Mouse (Mus musculus) forebrain, embryonic 16.5 days (tissue): ENCODE data around the gene Nyap1. TPM values are rescaled to one million over a fixed set of nuclear protein-coding genes. Genes with fewer than 3 reads are reported as not detected.

Experiments
- ATAC-seq: fragments of 200-750 bp; cut with Nextera tagmentation; 2 replicates; pipeline ENCODE4 v1.8.0; 2017; ENCODE audit warnings: mild to moderate bottlenecking, moderate library complexity
- H3K27ac ChIP-seq: fragments of 300-500 bp; sonication (generic); 2 replicates; pipeline ENCODE4 v1.5.1; 2014; ENCODE audit warnings: low read length, control low read depth
- H3K27me3 ChIP-seq: fragments of 300-500 bp; sonication (generic); replicated peaks from 2 replicates; pipeline ENCODE4 v1.6.1; 2014; ENCODE audit warnings: low read length; ENCODE audit not compliant: control insufficient read depth, insufficient read depth
- H3K36me3 ChIP-seq: fragments of 300-500 bp; sonication (generic); 2 replicates; pipeline ENCODE4 v1.6.1; 2014; ENCODE audit not compliant: control insufficient read depth, insufficient read depth
- H3K4me1 ChIP-seq: fragments of 300-500 bp; sonication (generic); replicated peaks from 2 replicates; pipeline ENCODE4 v1.6.1; 2014; ENCODE audit warnings: low read length; ENCODE audit not compliant: control insufficient read depth, insufficient read depth
- H3K4me2 ChIP-seq: fragments of 300-500 bp; sonication (generic); 2 replicates; pipeline ENCODE4 v1.6.1; 2014; ENCODE audit warnings: mild to moderate bottlenecking, low read length, control low read depth
- H3K4me3 ChIP-seq: fragments of 300-500 bp; sonication (generic); replicated peaks from 2 replicates; pipeline ENCODE4 v1.5.1; 2014; ENCODE audit warnings: mild to moderate bottlenecking, low read length, control low read depth
- H3K9ac ChIP-seq: fragments of 300-500 bp; sonication (generic); replicated peaks from 2 replicates; pipeline ENCODE4 v1.6.1; 2014; ENCODE audit warnings: low read depth, low read length, control low read depth
- H3K9me3 ChIP-seq: fragments of 300-500 bp; sonication (generic); 2 replicates; pipeline ENCODE4 v1.6.1; 2016; ENCODE audit warnings: low read length; ENCODE audit not compliant: control insufficient read depth
- WGBS: fragments of 180-500 bp; shearing (Covaris S2); extraction: QIAGEN DNeasy Blood & Tissue Kit; methylation state at CpG from one replicate; pipeline ENCODE4 v1.1.7; 2014; 5-methylcytosine and 5-hydroxymethylcytosine counted together
- polyA plus RNA-seq: library from polyadenylated mRNA; unstranded; fragments of >200 nt; fragmentation: Nextera tagmentation; extraction: Ambion mirVana; gene quantifications from 2 replicates; pipeline ENCODE4 v1.2.1, GENCODE M21; 2015

Nyap1 gene
- polyA plus RNA-seq, 1 experiment from 2014 or later = 59.8 TPM

- H3K4me1 ChIP-seq = peaks cover 42% of the 10 kb centered on the region
- H3K9ac ChIP-seq = peak overlapping the region; percentile 78
- under 1% methylated on average over 16 of the region's 16 CpGs for WGBS
- H3K36me3 ChIP-seq = peaks cover 3% of the 10 kb centered on the region
- H3K9me3 ChIP-seq = no peaks in the 10 kb centered on the region
- no peak for ATAC-seq
- H3K27me3 ChIP-seq = no peaks in the 10 kb centered on the region
- H3K27ac ChIP-seq = peak overlapping the region; percentile 93
- H3K4me3 ChIP-seq = peak overlapping the region; percentile 66
- H3K4me2 ChIP-seq = peak overlapping the region; percentile 99
Measured at GRCm38 (mm10) chr5:137746851-137747325, 5.5 kb upstream of the Nyap1 start.

GRCm38 (mm10) chr5:137746282-137746850, 5.0 kb upstream of the Nyap1 start:
- peak overlapping the region; percentile 66 for H3K4me3 ChIP-seq
- peak overlapping the region; percentile 78 for H3K9ac ChIP-seq
- WGBS = 0% methylated on average over 20 of the region's 20 CpGs
- H3K9me3 ChIP-seq = no peaks in the 10 kb centered on the region
- peaks cover 48% of the 10 kb centered on the region for H3K4me1 ChIP-seq
- H3K36me3 ChIP-seq = no peaks in the 10 kb centered on the region; the same call in 1 of the 2 replicates
- peak overlapping the region; percentile 93 for H3K27ac ChIP-seq
- H3K4me2 ChIP-seq = peak overlapping the region; percentile 99
- H3K27me3 ChIP-seq = no peaks in the 10 kb centered on the region
- peak; percentile 11 for ATAC-seq

- peak; percentile 74 for ATAC-seq
- peak within 1 kb of the TSS; percentile 66 for H3K4me3 ChIP-seq
- 4% methylated on average over 28 of the region's 28 CpGs for WGBS
- H3K4me1 ChIP-seq = peaks cover 49% of the 10 kb centered on the region
- H3K27me3 ChIP-seq = no peaks in the 10 kb centered on the region
- peak within 1 kb of the TSS; percentile 78 for H3K9ac ChIP-seq
- peak within 1 kb of the TSS; percentile 93 for H3K27ac ChIP-seq
- peak within 1 kb of the TSS; percentile 99 for H3K4me2 ChIP-seq
- no peaks in the 10 kb centered on the region for H3K36me3 ChIP-seq
- no peaks in the 10 kb centered on the region for H3K9me3 ChIP-seq
Measured at GRCm38 (mm10) chr5:137745214-137746171, 4.1 kb upstream of the Nyap1 start, which contains the start of gene Tsc22d4. Gene Tsc22d4 (plus strand): TSS chr5:137745730.

- ATAC-seq = no peak
- Histone ChIP-seq H3K9ac (no peak overlapping the region), H3K27me3 (no peaks in the 10 kb centered on the region), H3K4me1 (peaks cover 57% of the 10 kb centered on the region), H3K4me2 (no peak overlapping the region), H3K36me3 (no peaks in the 10 kb centered on the region), H3K27ac (peak overlapping the region; percentile 31; the same call in 1 of the 2 replicates), H3K9me3 (no peaks in the 10 kb centered on the region), H3K4me3 (no peak overlapping the region)
- WGBS = 57% methylated on average over 7 of the region's 7 CpGs
Measured at GRCm38 (mm10) chr5:137744197-137744596, 2.8 kb upstream of the Nyap1 start.

- H3K9me3 ChIP-seq = no peaks in the 10 kb centered on the region
- no peak for ATAC-seq
- no peaks in the 10 kb centered on the region for H3K36me3 ChIP-seq
- H3K4me2 ChIP-seq = no peak overlapping the region
- H3K27ac ChIP-seq = no peak overlapping the region
- H3K4me3 ChIP-seq = no peak overlapping the region
- H3K4me1 ChIP-seq = peaks cover 57% of the 10 kb centered on the region
- no peak overlapping the region for H3K9ac ChIP-seq
- 92% methylated on average over 6 of the region's 6 CpGs for WGBS
- H3K27me3 ChIP-seq = no peaks in the 10 kb centered on the region
Measured at GRCm38 (mm10) chr5:137742836-137743235, 1.4 kb upstream of the Nyap1 start.

GRCm38 (mm10) chr5:137742048-137742447, 641 bp upstream of the Nyap1 start:
- Histone ChIP-seq H3K4me2 (peak overlapping the region; percentile 84), H3K36me3 (no peaks in the 10 kb centered on the region; the same call in 1 of the 2 replicates), H3K4me1 (peaks cover 53% of the 10 kb centered on the region), H3K9ac (no peak overlapping the region), H3K9me3 (no peaks in the 10 kb centered on the region), H3K27ac (no peak overlapping the region), H3K27me3 (no peaks in the 10 kb centered on the region), H3K4me3 (no peak overlapping the region; the same call in 1 of the 2 replicates)
- 80% methylated on average over 10 of the region's 10 CpGs for WGBS
- ATAC-seq = no peak

- peak overlapping the region; percentile 79 for H3K9ac ChIP-seq
- no peaks in the 10 kb centered on the region for H3K9me3 ChIP-seq
- peak overlapping the region; percentile 90 for H3K27ac ChIP-seq
- H3K27me3 ChIP-seq = no peaks in the 10 kb centered on the region
- H3K4me1 ChIP-seq = peaks cover 52% of the 10 kb centered on the region
- ATAC-seq = peak; percentile 15
- no peaks in the 10 kb centered on the region; the same call in 1 of the 2 replicates for H3K36me3 ChIP-seq
- H3K4me3 ChIP-seq = peak overlapping the region; percentile 67
- 4% methylated on average over 11 of the region's 11 CpGs for WGBS
- peak overlapping the region; percentile 84 for H3K4me2 ChIP-seq
Measured at GRCm38 (mm10) chr5:137740506-137740905, 901 bp downstream of the Nyap1 start.

- Histone ChIP-seq H3K4me3 (peak overlapping the region; percentile 67), H3K4me1 (peaks cover 54% of the 10 kb centered on the region), H3K9me3 (no peaks in the 10 kb centered on the region), H3K9ac (peak overlapping the region; percentile 79), H3K27me3 (no peaks in the 10 kb centered on the region), H3K4me2 (peak overlapping the region; percentile 84), H3K27ac (peak overlapping the region; percentile 90), H3K36me3 (no peaks in the 10 kb centered on the region; the same call in 1 of the 2 replicates)
- 17% methylated on average over 9 of the region's 9 CpGs for WGBS
- ATAC-seq = no peak
Measured at GRCm38 (mm10) chr5:137739471-137739870, 1.9 kb downstream of the Nyap1 start.

GRCm38 (mm10) chr5:137738516-137738915, 2.9 kb downstream of the Nyap1 start:
- Histone ChIP-seq H3K4me1 (peaks cover 62% of the 10 kb centered on the region), H3K36me3 (no peaks in the 10 kb centered on the region; the same call in 1 of the 2 replicates), H3K4me2 (peak overlapping the region; percentile 84), H3K9ac (peak overlapping the region; percentile 79), H3K9me3 (no peaks in the 10 kb centered on the region), H3K27me3 (no peaks in the 10 kb centered on the region), H3K4me3 (peak overlapping the region; percentile 67), H3K27ac (peak overlapping the region; percentile 90)
- no peak for ATAC-seq
- WGBS = 14% methylated on average over 5 of the region's 5 CpGs
